Mouse (Mus musculus): ENCODE measurements around the gene Lcp1. TPM values are rescaled to one million over a fixed set of nuclear protein-coding genes. Genes with fewer than 3 reads are reported as not detected.
"Not testable (repeated sequence)": the region's sequence is repeated elsewhere in the genome, so short reads cannot be mapped to it uniquely, and the experiment has no call there.

The Lcp1 gene
- 10 to 100 TPM; 17.1 to 18.5 TPM for total RNA-seq (2021)

DNA sequence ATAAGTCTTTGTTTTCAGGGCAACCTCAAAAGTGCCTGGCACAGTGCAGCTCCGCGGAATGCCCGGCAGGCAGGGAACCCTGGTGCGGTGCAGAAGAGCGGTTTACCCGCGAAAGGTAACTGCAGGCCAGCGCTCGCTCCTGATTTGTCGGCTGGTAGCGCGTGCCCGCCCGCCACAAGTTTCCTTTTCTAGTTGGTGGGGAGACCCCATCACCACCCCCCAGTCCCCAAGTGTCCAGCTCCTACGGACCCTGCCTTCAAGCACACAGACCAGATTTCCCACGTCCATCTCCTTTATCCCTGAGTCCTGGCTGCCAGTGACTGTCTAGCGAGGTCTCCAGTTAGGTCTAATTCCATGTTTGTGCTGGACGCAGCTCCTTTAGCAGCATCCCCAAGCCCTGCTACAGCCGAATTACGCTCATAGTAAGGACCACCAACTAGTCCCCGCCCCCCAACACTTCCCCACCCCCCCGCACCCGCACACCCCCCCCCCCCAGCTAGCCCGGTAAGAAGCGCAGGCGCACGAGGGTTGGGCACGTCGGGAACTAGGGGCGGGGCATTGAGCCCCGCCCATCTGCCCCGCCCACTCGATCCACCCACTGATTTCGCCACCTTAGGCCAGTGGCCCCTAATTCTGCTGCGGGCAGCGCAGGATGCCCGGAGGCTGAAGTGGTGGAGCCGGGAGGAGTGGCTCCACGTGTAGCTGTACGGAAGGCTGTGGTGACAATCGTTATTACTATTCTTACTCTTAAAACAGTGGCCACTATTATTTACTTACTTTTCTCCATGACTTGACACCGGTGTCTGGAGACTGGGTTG, at the start of gene Lcp1, which contains the start of gene Lrrc63:
Gene Lcp1 (plus strand): TSS at position 601 of the 818 bp plus-strand sequence.
Gene Lrrc63 (minus strand): TSS at position 381 of the 818 bp plus-strand sequence.
- peak; percentile 67 to 77 for DNase-seq
- intact Hi-C loops (cut with DNase I), result no loop called here

DNA sequence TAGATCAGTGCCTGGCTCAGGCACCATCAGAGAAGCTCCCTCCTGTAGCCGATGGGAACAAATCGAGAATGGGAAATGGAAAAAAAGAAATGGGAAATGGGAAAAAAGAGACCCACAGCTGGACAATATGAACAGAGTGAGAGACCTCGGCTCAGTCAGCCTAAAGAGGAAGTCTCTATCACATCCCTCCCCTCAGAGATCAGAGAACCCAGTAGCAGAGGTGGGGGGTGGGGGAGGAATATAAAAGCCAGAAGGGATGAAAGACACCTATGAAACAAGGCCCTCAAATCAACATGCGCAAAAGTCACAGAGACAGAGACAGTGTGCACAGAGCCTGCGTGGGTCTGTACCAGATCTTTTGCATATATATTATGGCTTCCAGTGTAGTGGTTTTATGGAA, 27.9 kb upstream of the Lcp1 start:
- intact Hi-C loops (cut with DNase I), result no loop called here
- DNase-seq, result no peak

DNA sequence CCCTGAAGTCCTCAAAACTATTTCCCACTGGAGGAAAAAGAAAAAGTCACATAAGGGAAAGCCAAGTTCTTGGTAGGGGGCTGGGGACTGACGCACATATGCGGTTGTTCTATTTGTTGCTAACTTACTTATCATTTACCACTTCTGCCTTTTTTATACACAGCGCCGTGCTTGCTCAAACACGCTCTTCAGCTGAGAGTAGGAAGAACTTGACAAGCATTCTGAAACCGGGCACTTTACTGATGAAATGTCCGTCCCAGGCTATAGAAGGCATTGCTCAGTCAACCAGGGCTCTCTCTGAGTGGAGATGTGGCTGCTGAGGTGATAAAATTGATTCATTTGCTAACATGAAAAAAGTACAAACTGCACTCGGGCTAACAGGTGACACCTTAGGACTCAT, 9.2 kb upstream of the Lcp1 start:
- intact Hi-C loops (cut with DNase I), result no loop called here
- DNase-seq, result no peak

DNA sequence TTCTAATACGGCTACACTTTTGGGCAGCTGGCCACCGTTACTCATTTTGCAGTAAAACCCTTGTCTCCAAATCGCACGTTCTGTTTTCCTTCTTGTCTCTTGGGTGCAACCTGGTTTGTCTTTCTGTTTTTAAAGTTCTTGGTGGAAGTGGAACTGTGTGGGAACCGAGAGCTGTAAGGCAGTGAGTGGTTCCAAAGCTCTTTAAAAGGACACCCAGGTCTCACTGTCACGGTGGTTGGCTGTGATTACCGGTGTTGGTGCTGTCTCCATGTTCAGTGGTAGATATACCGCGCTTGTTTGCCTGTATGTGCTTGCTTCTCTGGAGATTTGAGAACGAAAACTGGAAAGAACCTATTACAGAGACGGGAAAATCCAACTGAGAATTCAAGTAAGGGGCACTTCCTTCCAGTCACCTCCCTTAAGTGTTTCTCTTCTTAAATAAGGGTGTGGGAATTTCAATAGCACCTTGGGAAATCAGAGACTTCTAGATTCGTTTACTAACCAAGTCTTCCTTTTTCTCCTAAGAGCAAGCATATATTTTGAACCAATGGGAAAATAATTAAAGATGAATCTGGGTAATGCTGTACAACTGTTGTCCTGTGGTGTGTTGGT, 529 bp downstream of the Lcp1 start:
- DNase-seq, result peak in 1 of 2 experiments; percentile 11
- intact Hi-C loops (cut with DNase I), result no loop called here

DNA sequence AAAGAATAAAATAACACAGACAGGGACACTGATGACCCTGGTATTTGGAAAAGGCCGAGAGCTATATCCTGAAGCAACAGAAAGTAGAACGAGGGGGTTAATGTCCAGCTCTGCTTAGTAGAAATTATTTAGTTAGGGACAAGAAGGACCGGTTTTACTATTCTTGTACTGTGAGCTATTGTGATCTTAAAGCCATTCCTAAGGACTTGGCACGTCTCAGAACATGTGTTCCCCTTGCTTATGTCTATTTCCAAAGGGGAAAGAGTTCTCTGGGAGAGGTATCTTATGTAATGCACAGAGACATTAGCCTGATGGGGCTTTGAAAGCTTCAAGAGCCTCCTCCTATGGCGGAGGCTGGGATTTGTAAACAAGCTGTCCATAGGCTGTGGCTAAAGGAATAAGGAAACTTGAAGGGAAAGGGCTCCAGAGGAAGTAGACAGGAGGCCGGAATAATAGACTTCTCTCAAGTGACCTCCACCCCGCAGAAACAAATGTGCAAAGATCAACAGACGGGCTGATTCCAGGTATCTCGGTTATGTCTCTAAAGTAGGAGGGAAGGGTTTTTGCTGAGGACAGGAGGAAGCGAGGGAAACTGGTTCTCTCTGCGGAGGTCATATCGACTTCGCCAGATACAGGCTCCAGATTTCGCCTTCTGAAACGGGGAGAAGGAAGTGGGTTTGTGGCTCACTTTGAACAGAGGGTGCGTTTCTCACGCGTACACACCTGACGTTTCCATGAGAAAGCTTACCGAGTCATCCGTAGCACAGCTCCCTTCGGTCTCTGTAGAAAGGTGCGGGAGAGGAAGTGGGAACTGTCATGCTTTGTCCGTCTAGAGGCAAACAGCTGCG, 5.4 kb downstream of the Lcp1 start:
- peak; percentile 8 to 12 for DNase-seq
- intact Hi-C loops (cut with DNase I), result no loop called here

DNA sequence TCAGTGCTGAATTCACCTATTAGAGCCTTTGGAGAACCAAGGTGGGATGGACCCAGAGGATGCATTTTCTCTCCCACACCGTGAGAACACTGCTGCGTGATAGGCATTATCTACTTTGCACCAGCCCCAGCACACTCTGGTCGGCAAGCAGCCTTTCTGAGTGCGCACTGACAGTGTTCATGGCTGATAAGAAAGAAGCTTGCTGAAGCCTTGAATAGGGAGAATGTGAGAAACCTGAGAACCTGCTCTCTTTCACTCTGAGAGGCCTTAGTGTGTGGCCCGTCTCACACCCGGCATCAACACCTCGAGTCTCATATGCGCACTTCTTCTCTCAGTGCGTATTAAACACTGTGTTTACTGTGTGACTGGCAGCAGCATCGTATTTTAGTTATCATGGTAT, 7.6 kb downstream of the Lcp1 start:
- intact Hi-C loops (cut with DNase I), result no loop called here
- no peak for DNase-seq

DNA sequence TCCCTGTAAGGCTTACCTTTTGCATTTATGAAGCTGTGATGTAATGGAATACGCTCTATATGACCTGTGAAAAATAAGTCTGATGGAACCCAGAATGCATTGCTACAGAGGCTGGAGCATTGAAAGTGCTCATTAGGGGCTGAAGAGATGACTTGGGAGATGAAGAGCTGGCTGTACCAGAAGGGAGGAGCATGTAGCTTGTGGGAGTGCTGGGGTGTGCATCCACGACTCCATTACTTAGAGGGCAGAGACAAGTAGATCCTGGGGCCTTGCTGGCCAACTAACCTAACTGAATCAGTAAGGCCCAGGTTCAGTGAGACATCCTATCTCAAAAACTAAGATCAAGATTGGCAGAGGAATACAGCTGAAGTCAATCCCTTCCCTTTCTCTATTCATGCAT, 8.3 kb downstream of the Lcp1 start:
- DNase-seq, result no peak
- intact Hi-C loops (cut with DNase I), result no loop called here

DNA sequence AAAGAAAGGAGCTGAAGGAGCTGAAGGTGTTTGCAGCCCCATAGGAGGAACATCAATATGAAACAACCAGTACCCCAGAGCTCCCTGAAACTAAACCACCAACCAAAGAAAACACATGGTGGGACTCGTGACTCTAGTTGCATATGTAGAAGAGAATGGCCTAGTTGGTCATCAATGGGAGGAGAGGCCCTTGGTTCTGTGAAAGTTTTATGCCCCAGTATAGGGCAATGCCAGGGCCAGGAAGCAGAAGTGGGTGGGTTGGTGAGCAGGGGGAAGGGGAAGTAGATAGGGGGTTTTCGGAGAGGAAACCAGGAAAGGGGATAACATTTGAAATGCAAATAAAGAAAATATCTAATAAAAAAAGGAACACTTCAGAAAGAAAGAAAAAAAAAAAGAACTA, 16.8 kb downstream of the Lcp1 start:
- intact Hi-C loops (cut with DNase I); DNase-seq: not testable (repeated sequence)

DNA sequence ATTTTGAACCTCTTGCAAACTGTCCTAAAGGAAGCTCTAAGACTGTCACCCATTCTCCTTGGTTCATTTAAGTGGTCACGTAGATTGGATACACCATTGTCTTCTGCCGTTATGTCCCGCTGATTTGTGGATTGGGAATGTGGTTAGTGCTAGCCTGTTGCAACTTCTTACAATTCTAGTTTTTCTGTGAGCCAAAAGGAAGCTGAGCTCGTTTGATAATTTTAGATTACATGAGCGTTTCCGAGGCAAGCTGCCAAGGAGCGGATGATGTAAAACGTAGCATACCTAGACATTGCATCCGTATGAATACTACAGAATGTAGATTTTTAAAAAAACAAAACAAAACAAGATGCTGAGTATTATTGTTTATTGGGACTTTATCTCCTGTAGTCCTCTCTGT, 17.3 kb downstream of the Lcp1 start:
- DNase-seq, result peak; percentile 27 to 33
- intact Hi-C loops (cut with DNase I), result no loop called here

DNA sequence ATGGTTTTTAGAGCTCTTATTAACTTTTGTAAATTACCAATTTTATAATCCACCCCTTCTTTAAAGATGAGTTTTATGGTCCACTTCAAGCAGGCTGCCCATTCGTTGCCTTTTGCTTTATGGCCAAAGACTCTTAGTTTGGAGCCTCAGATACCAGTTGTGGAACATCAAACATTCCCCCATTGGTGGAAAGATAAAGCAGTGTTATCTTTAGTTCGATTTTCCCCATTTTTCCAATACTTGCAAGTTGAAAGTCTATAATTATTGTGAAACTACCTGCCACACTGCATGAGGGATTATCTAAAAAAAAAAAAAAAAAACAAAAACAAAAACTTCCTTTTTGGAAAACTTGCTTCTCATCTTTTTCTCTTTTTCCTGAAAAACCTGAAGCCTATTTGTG, 19.8 kb downstream of the Lcp1 start:
- intact Hi-C loops (cut with DNase I), result no loop called here
- DNase-seq, result no peak

DNA sequence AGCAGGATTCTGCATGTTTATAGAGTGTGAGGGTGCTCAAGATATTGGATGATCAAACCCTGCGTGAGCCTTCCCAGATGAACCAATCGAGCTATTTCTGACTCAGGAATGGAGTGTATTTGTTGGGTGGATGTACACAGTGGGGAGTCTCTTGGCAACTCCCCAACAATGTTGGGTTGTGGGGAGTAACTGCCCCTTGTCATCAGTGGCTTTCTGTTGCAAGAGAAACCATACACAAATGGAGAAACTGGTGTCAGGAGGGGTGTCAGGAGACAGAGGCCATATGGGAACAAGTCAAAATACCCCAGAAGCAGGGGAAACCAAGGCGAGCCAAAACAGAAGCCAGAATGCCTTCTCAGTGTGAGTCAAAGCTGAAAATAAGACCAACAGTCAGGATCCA, 20.2 kb downstream of the Lcp1 start:
- DNase-seq, result no peak
- intact Hi-C loops (cut with DNase I), result no loop called here

DNA sequence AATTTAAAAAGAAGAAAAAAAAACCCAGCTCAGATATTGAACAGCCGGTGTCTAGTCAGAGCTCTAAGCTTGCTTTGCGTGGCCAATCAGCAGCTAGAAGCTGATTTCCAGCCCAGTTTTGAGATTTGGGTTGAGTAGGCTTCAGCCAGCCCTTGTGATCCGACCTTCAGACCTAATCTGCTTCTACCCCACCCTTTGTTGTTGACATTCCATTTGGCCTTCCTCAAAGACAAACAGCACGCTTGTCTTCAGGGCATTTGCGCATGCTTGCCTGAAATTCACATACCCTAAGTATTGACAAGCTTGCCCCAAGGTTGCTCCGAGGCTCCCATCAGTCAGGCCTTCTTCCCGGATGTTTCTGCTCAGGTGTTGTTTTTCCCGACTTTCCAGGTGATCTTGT, 23.6 kb downstream of the Lcp1 start:
- no peak for DNase-seq

DNA sequence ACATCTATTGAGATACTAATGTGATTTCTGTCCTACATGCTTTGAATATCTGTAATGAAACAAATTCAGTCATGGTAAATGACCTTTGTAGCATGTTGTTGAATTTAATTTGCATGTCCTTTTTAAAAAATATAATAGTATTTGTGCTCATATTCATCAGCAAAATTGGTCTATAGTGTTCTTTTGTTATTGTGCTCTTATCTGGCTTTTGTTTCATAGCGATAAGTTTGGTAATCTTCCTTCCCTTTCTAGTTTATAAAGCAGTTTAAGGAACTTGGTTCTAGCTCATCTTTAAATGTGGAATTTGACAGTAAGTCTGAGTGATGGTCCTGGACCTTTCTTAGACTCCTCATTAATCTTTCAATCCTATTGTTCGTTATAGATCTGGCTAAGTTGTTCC, 28.5 kb downstream of the Lcp1 start:
- DNase-seq, result no peak

More for the DNA sequence above, 23.6 kb downstream of the Lcp1 start:
- intact Hi-C loops (cut with DNase I), result no loop called here

DNA sequence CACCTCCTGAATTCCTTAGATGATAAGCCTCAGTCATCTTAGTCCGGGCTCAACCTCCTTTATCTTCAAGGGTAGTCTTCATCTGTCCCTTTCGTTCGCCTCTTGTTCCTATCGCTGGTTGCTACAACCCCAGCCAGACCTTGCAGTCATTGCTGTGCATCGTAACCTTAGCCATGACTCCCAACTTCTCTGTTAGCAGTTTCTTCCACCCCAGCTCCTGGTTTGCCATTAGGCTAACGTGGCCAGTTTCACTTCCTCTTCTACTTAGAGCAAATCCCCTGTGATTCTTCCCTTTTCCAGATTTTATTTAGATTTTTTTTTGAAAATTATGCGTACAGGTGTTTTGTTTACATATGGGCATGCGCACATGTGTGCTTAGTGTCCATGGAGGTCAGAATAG, 33.0 kb downstream of the Lcp1 start:
- intact Hi-C loops (cut with DNase I), result no loop called here
- DNase-seq, result no peak

More for the DNA sequence above, 28.5 kb downstream of the Lcp1 start:
- intact Hi-C loops (cut with DNase I), result no loop called here

DNA sequence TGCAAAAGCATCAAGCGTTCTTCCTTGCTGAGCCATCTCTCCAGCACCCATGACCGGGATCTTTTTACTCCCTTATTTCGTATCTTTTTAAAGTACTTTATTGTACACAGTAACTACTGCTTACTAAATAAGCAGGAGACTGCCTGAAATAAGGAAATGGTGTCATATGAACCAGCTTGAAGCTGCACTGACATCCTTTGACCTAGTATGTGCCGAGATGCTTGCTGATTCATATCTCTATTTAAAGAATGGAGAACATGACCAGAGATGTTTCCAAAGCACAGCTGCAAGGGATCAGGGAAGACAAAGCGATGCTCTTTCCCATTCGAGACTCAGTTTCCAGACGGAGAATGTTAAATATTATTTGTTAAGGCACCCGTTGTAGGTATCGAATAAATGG, 33.4 kb downstream of the Lcp1 start:
- intact Hi-C loops (cut with DNase I), result no loop called here
- no peak for DNase-seq

DNA sequence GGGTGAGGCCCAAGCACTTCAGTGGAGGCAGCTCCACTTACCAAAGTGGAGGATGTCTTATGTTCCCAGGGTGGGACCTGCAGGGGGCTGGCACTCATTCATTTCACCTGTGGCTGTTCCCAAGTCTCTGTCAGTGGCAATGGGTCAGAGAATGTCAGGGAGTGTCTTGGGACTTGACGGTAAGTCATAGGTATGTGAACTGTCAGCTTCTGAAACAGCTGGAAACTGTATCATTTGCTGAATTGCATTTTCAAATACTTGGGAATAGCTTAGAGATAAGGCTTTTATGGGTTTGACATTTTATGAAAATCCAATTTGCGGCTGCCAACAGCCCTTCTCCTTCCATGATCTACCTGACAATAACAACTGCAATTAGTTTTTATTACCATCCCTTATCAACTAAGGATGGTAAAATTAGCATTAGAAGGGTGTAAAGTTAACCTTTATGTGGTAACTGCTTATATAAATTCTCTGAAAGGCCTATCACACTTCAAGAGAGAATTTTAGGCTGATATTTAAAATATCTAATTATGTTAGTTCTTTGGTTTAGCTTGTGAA, 34.8 kb downstream of the Lcp1 start:
- no peak for DNase-seq
- intact Hi-C loops (cut with DNase I), result no loop called here

DNA sequence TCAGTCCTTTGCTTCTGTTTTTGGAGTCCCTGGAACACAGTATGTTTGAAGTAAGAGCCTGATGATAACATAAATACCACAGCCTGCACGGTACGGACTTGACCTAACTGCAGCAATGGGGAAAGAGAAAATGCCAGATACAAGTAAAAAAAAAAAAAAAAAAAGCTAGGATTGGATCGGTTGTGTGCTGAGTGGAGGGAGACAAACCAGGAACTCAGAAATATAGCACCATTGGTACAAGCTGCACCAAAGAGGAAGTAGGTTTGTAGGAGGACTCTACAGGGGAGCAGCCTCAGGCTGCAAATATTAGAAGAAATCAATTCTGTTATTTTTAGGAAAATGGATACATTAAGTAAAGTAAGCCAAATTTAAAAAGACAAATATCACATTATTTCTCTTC, 37.6 kb downstream of the Lcp1 start:
- DNase-seq, result no peak
- intact Hi-C loops (cut with DNase I), result no loop called here

DNA sequence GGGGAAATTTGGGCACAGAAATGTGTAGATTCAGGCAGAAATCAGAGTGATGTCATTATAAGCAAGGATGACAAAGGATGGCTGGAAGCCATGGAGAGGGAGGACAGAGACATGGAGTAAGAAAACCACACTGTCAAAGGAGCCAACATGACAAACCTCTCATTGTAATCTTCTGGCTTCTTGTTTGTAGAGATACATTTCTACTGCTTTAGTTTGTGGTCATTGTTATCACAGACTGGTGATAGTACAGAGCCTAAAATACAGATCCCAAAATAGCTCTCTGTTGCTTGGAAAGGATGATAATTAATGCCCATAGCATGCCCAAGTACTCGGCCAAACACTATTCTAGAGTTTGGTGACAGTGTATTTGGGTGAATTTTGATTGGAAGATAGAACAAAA, 39.6 kb downstream of the Lcp1 start:
- no peak for DNase-seq
- intact Hi-C loops (cut with DNase I), result no loop called here

DNA sequence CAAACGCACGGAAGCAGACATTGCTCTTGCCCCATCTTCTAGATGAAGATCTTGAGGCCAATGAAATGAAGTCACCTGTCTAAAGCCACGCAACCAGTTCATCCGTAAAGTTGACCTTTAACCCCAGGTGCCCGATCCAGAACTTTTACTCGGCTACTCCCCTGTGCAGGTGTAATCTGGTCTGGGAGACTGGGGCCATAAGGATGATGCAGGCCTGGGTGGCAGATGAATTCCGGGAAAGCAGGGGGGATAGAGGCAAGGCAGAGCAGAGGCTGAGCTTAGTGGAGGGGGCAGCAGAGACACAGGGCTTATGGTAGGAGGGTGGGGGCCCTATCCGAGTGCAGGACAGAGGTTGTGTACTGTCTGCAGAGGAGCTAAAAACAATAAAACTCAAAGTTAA, 43.4 kb downstream of the Lcp1 start:
- intact Hi-C loops (cut with DNase I), result no loop called here
- no peak for DNase-seq

DNA sequence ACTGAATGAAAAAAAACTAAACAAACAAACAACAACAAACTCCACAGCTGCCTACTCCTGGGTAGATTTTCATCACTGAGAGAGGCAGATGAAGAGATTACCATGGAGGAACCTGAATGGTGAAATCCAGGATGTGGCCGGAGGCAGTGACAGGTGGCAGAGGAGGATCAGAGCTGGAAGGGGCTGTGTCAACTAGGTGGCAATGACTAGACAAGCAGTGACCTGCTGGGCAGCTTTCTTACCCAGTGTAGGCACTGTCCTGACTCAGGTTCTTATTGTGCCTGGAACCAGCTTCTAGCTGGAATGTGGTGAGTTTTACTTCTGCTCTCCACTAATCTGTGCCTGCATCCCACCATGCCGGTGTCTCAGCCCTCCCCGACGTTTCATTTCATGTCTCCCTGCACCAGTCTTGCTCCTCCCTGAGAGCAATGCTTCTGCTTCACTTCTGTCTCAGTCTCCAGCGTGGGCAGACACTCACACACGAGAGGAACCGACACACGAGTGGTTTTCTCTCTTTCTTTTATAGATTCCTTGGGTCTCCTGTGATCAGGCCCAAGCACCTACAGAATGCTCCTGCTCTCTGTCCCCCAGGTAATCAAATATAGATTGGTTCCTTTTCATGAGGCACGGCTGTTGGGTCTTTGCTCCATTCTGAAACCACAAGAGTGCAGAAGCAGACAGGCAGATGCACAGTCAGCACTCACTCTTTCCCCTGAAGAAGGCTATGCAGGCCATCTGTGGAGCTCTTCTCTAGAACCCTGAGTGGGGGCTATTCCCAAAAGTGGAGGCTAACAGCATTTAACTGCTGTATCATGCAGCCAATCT, 44.0 kb downstream of the Lcp1 start:
- intact Hi-C loops (cut with DNase I), result no loop called here
- no peak for DNase-seq
